Mouse (Mus musculus) E14TG2a.4 (cell line): ENCODE measurements at regions not wholly inside any gene's neighbourhood (a gene's known extent, or its start where the extent isn't known, plus 50 kb on each side); places are given as distances from the start of the nearest gene placed in this dataset.

ENCODE experiments used
- H3K27me3 ChIP-seq: 2 replicates; pipeline ENCODE4 v1.6.1; 2014; ENCODE audit warnings: low read length, control low read depth; ENCODE audit not compliant: insufficient read depth
- H3K36me3 ChIP-seq: 2 replicates; pipeline ENCODE4 v1.6.1; 2014; ENCODE audit warnings: low read length, control low read depth; ENCODE audit not compliant: insufficient read depth
- H3K4me1 ChIP-seq: replicated peaks from 2 replicates; pipeline ENCODE4 v1.6.1; 2014; ENCODE audit warnings: low read depth, low read length, control low read depth
- H3K4me3 ChIP-seq: replicated peaks from 2 replicates; pipeline ENCODE4 v1.5.1; 2014; ENCODE audit warnings: mild to moderate bottlenecking, low read length
- H3K9me3 ChIP-seq: 2 replicates; pipeline ENCODE4 v1.6.1; 2014; ENCODE audit warnings: low read length, control low read depth
- CTCF ChIP-seq: conservative IDR thresholded peaks from 2 replicates; pipeline ENCODE4 v1.5.1; 2014; ENCODE audit warnings: low read length
- NANOG ChIP-seq: IDR thresholded peaks from 2 replicates; pipeline ENCODE4 v1.6.1; 2014; ENCODE audit warnings: borderline replicate concordance, low read length, mixed read lengths
- POU5F1 ChIP-seq: IDR thresholded peaks from 2 replicates; pipeline ENCODE4 v1.6.1; 2014; ENCODE audit warnings: low read length, borderline replicate concordance

- TF ChIP-seq POU5F1, result no peak
- TF ChIP-seq NANOG, result no peak
- no peak for TF ChIP-seq CTCF
- Histone ChIP-seq H3K9me3 (no peaks in the 10 kb centered on the region), H3K27me3 (peaks cover 20% of the 10 kb centered on the region; the same call in 1 of the 2 replicates), H3K4me3 (no peak overlapping the region), H3K4me1 (no peaks in the 10 kb centered on the region), H3K36me3 (no peaks in the 10 kb centered on the region)
Measured at GRCm38 (mm10) chr2:178785843-178786242, 355.5 kb downstream of the Cdh26 start.

DNA sequence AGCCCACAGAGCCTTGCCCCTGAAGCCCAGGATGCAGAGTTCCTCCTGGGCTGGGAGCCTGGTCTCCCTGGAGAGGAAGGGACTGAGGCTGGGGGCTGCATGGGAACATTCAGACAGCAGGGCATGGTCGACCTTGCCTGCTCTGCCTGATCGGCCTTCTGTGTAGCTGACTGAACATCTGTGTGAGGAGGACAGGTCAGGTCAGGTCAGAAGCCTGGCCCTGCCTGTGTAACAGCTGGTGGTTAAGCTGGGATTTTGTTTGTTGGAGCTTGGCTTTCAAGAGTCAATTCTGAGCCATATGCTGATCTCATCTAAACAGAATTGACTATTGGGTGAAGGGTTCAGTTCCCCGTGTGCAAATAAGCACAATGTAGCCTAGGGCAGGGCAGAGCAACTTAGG is 365.5 kb downstream of the Cdh26 start:
- no peaks in the 10 kb centered on the region for H3K4me1 ChIP-seq
- TF ChIP-seq CTCF, result no peak
- TF ChIP-seq NANOG, result no peak
- TF ChIP-seq POU5F1, result no peak
- no peak overlapping the region for H3K4me3 ChIP-seq
- no peaks in the 10 kb centered on the region for H3K36me3 ChIP-seq
- no peaks in the 10 kb centered on the region for H3K9me3 ChIP-seq
- H3K27me3 ChIP-seq, result no peaks in the 10 kb centered on the region

DNA sequence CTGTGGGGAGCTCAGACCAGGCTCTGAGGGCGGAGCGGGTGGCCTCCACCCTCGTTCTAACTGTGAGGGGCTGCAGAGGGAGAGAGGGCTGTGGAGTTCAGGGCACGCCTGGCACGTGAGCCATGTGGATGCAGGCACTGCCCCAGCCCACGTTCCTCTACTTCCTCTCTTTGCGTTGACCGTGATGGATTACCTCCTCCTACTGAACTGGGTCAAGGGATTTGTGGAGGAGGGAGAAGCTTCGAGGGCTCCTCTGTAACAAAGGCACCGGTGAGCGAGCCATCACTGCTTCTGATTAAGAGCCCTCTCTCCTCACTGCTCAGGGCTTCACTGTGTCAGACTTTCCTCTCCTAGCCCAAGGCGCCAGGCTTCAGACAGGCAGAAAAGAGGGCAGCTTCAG is 371.1 kb downstream of the Cdh26 start:
- H3K9me3 ChIP-seq, result no peaks in the 10 kb centered on the region
- H3K36me3 ChIP-seq, result no peaks in the 10 kb centered on the region
- 0 out of 2 replicates have a peak, but pooled peaks cover 2% of the 10 kb centered on the region for H3K27me3 ChIP-seq
- H3K4me3 ChIP-seq, result no peak overlapping the region
- TF ChIP-seq CTCF, result no peak
- no peak for TF ChIP-seq NANOG
- no peak for TF ChIP-seq POU5F1
- H3K4me1 ChIP-seq, result no peaks in the 10 kb centered on the region

- Histone ChIP-seq H3K4me1 (no peaks in the 10 kb centered on the region), H3K36me3 (no peaks in the 10 kb centered on the region), H3K4me3 (no peak overlapping the region), H3K27me3 (0 out of 2 replicates have a peak, but pooled peaks cover 2% of the 10 kb centered on the region), H3K9me3 (no peaks in the 10 kb centered on the region)
- TF ChIP-seq POU5F1 (no peak), CTCF (no peak), NANOG (no peak)
Measured at GRCm38 (mm10) chr2:178805283-178805682, 375.0 kb downstream of the Cdh26 start.

- Histone ChIP-seq H3K9me3 (0 out of 2 replicates have a peak, but pooled peaks cover 8% of the 10 kb centered on the region), H3K4me1 (no peaks in the 10 kb centered on the region), H3K4me3 (no peak overlapping the region), H3K27me3 (no peaks in the 10 kb centered on the region), H3K36me3 (no peaks in the 10 kb centered on the region)
- no peak for TF ChIP-seq POU5F1
- no peak for TF ChIP-seq NANOG
- TF ChIP-seq CTCF, result no peak
Measured at GRCm38 (mm10) chr2:178821552-178821951, 391.2 kb downstream of the Cdh26 start.

GRCm38 (mm10) chr2:178830313-178830712 is 400.0 kb downstream of the Cdh26 start:
- Histone ChIP-seq H3K36me3 (no peaks in the 10 kb centered on the region), H3K4me3 (no peak overlapping the region), H3K9me3 (0 out of 2 replicates have a peak, but pooled peaks cover under 1% of the 10 kb centered on the region), H3K27me3 (peaks cover 10% of the 10 kb centered on the region), H3K4me1 (peaks cover 17% of the 10 kb centered on the region)
- no peak for TF ChIP-seq POU5F1
- no peak for TF ChIP-seq CTCF
- TF ChIP-seq NANOG, result no peak

DNA sequence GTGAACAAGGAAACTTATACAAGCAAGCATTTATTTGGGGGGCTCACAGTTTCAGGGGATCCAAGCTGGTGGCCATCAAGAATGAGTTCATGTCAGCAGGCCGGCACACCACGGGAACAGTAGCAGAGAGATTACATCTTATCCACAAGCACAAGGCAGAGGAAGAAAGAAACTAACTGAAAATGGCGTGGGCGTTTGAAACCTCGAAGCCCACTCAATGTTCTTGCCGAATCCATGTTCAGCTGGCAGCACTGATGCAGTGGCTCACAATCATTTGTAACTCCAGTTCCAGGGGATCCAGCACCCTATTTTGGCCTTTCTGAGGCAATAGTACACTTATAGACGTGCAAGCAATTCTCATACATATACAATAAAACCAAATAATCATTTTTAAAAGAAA is 404.7 kb downstream of the Cdh26 start:
- H3K27me3 ChIP-seq, result peaks cover 17% of the 10 kb centered on the region
- H3K9me3 ChIP-seq, result 0 out of 2 replicates have a peak, but pooled peaks cover 2% of the 10 kb centered on the region
- TF ChIP-seq POU5F1 (no peak), CTCF (no peak)
- no peak overlapping the region for H3K4me3 ChIP-seq
- H3K4me1 ChIP-seq, result peaks cover 25% of the 10 kb centered on the region
- no peaks in the 10 kb centered on the region for H3K36me3 ChIP-seq

- TF ChIP-seq CTCF (no peak), POU5F1 (no peak), NANOG (no peak)
- peaks cover 33% of the 10 kb centered on the region for H3K27me3 ChIP-seq
- 0 out of 2 replicates have a peak, but pooled peaks cover 2% of the 10 kb centered on the region for H3K9me3 ChIP-seq
- H3K4me1 ChIP-seq, result peaks cover 7% of the 10 kb centered on the region; the same call in 1 of the 2 replicates
- H3K4me3 ChIP-seq, result no peak overlapping the region
- H3K36me3 ChIP-seq, result no peaks in the 10 kb centered on the region
Measured at GRCm38 (mm10) chr2:178838571-178838970, 408.2 kb downstream of the Cdh26 start.

GRCm38 (mm10) chr2:178840975-178841374 is 410.6 kb downstream of the Cdh26 start:
- TF ChIP-seq CTCF (no peak), POU5F1 (no peak), NANOG (no peak)

DNA sequence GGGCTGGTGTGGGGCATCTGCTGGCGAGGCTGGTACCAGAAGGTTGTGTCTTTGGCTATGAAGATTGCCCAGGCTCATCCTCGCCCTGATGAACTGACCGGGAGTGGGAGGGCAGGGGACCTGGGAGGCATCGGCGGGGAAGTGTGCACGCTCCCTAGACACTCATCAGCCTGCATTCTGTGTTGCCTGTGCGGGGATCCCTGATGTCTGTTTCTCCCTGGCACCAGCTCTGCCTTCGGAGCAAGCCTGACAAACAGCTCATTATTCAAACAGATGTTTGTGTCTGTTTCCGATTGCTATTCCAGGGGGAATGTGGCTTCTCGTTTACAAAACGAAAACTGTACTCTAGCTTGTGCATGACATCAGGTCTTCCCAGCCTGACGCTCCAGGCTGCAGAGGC is 412.3 kb downstream of the Cdh26 start:
- Histone ChIP-seq H3K9me3 (no peaks in the 10 kb centered on the region), H3K27me3 (peaks cover 20% of the 10 kb centered on the region)
- TF ChIP-seq POU5F1 (no peak), NANOG (no peak), CTCF (no peak)

More at GRCm38 (mm10) chr2:178840975-178841374, 410.6 kb downstream of the Cdh26 start:
- Histone ChIP-seq H3K9me3 (no peaks in the 10 kb centered on the region), H3K27me3 (peaks cover 24% of the 10 kb centered on the region), H3K4me3 (no peak overlapping the region), H3K4me1 (peaks cover 7% of the 10 kb centered on the region; the same call in 1 of the 2 replicates), H3K36me3 (no peaks in the 10 kb centered on the region)

More for the DNA sequence above, 412.3 kb downstream of the Cdh26 start:
- Histone ChIP-seq H3K4me3 (no peak overlapping the region), H3K4me1 (peaks cover 7% of the 10 kb centered on the region; the same call in 1 of the 2 replicates), H3K36me3 (no peaks in the 10 kb centered on the region)
